Mouse (Mus musculus) myocyte (in vitro differentiated cells): ENCODE data around the gene Itpr2. TPM values are rescaled to one million over a fixed set of nuclear protein-coding genes. Genes with fewer than 3 reads are reported as not detected.

Experiments
- H3K27me3 ChIP-seq: one replicate; pipeline ENCODE4 v1.6.1; 2011; ENCODE audit not compliant: control insufficient read depth, insufficient read depth, insufficient read length
- H3K36me3 ChIP-seq: one replicate; pipeline ENCODE4 v1.6.1; 2011; ENCODE audit not compliant: control insufficient read depth, insufficient read depth
- H3K4me2 ChIP-seq: one replicate; pipeline ENCODE4 v1.6.1; 2011; ENCODE audit warnings: low read depth, control low read depth
- H3K4me3 ChIP-seq: one replicate; pipeline ENCODE4 v1.5.1; 2011; ENCODE audit warnings: mild to moderate bottlenecking, control low read depth, moderate library complexity
- H3K79me2 ChIP-seq: one replicate; pipeline ENCODE4 v1.6.1; 2011; ENCODE audit not compliant: control insufficient read depth, insufficient read depth
- H3ac ChIP-seq: one replicate; pipeline ENCODE4 v1.6.1; 2011; ENCODE audit not compliant: control insufficient read depth, insufficient read length
- CEBPB ChIP-seq: IDR thresholded peaks from 2 replicates; pipeline ENCODE4 v1.6.1; 2011; ENCODE audit warnings: mild to moderate bottlenecking, moderate library complexity; ENCODE audit not compliant: poor library complexity, insufficient read depth, severe bottlenecking
- E2F4 ChIP-seq: IDR thresholded peaks from one replicate; pipeline ENCODE4 v1.6.1; 2011; ENCODE audit warnings: mild to moderate bottlenecking, control low read depth, moderate library complexity; ENCODE audit not compliant: insufficient read depth
- MAX ChIP-seq: IDR thresholded peaks from one replicate; pipeline ENCODE4 v1.6.1; 2011; ENCODE audit warnings: low read depth, mild to moderate bottlenecking, control low read depth
- MYOD1 ChIP-seq, 3 experiments: IDR thresholded peaks; one replicate each; pipeline ENCODE4 v1.6.1; 2011; ENCODE audit warnings: control low read depth in 2 of 3, low read depth in 2 of 3, mild to moderate bottlenecking in 2 of 3, moderate library complexity in 1 of 3; ENCODE audit not compliant: insufficient read length in 2 of 3, control insufficient read depth in 1 of 3
- MYOG ChIP-seq, 3 experiments: IDR thresholded peaks; one replicate each; pipeline ENCODE4 v1.6.1; 2011; ENCODE audit warnings: control low read depth in 2 of 3, low read depth in 2 of 3, mild to moderate bottlenecking in 2 of 3; ENCODE audit not compliant: insufficient read length in 2 of 3, control insufficient read depth in 1 of 3, insufficient read depth in 1 of 3
- POLR2A ChIP-seq: IDR thresholded peaks from one replicate; pipeline ENCODE4 v1.6.1; 2011; ENCODE audit warnings: low read depth, mild to moderate bottlenecking, control low read depth, moderate library complexity; ENCODE audit not compliant: insufficient read length
- POLR2AphosphoS2 ChIP-seq: IDR thresholded peaks from one replicate; pipeline ENCODE4 v1.6.1; 2011; ENCODE audit warnings: low read depth, control low read depth; ENCODE audit not compliant: insufficient read length
- REST ChIP-seq: IDR thresholded peaks from one replicate; pipeline ENCODE4 v1.6.1; 2011; ENCODE audit warnings: mild to moderate bottlenecking, control low read depth, moderate library complexity; ENCODE audit not compliant: insufficient read depth, insufficient read length
- SRF ChIP-seq: IDR thresholded peaks from one replicate; pipeline ENCODE4 v1.6.1; 2011; ENCODE audit warnings: low read depth; ENCODE audit not compliant: control insufficient read depth, insufficient read length
- TCF12 ChIP-seq: IDR thresholded peaks from one replicate; pipeline ENCODE4 v1.6.1; 2011; ENCODE audit warnings: mild to moderate bottlenecking, control low read depth; ENCODE audit not compliant: poor library complexity, insufficient read depth, severe bottlenecking
- TCF3 ChIP-seq: IDR thresholded peaks from one replicate; pipeline ENCODE4 v1.6.1; 2011; ENCODE audit warnings: low read depth, control low read depth; ENCODE audit not compliant: insufficient read length
- USF1 ChIP-seq: IDR thresholded peaks from one replicate; pipeline ENCODE4 v1.6.1; 2011; ENCODE audit warnings: low read depth, mild to moderate bottlenecking, control low read depth, moderate library complexity
- polyA plus RNA-seq: library from polyadenylated mRNA; unstranded; fragments of >200 nt; fragmentation: generic; extraction: Trizol; gene quantifications from one replicate; pipeline ENCODE4 v1.2.1, GENCODE M21; 2012; ENCODE audit warnings: missing spikeins

The Itpr2 gene
- polyA plus RNA-seq, 1 experiment: 4.7 TPM

- TF ChIP-seq E2F4 (no peak), POLR2AphosphoS2 (no peak), TCF12 (no peak), REST (no peak), POLR2A (no peak), USF1 (no peak), SRF (no peak), MAX (no peak), MYOG (IDR thresholded peaks at IDR 0.05; ENCODE audit: control insufficient read depth in 1 of 3, insufficient read depth in 1 of 3, insufficient read length in 2 of 3, low read depth in 2 of 3) (no peak), CEBPB (no peak), TCF3 (no peak), MYOD1 (IDR thresholded peaks at IDR 0.05; ENCODE audit: control insufficient read depth in 1 of 3, insufficient read length in 2 of 3, low read depth in 2 of 3) (no peak)
Measured at GRCm38 (mm10) chr6:146339779-146340178, 162.2 kb downstream of the Itpr2 start.

GRCm38 (mm10) chr6:146337237-146337636, 164.8 kb downstream of the Itpr2 start:
- no peak overlapping the region for H3ac ChIP-seq
- H3K36me3 ChIP-seq: no peaks in the 10 kb centered on the region
- TF ChIP-seq REST (no peak), TCF3 (no peak), POLR2A (no peak), POLR2AphosphoS2 (no peak), MYOG (IDR thresholded peaks at IDR 0.05; ENCODE audit: control insufficient read depth in 1 of 3, insufficient read depth in 1 of 3, insufficient read length in 2 of 3, low read depth in 2 of 3) (no peak), MYOD1 (IDR thresholded peaks at IDR 0.05; ENCODE audit: control insufficient read depth in 1 of 3, insufficient read length in 2 of 3, low read depth in 2 of 3) (no peak), MAX (no peak), SRF (no peak)
- no peaks in the 10 kb centered on the region for H3K79me2 ChIP-seq
- H3K27me3 ChIP-seq: no peaks in the 10 kb centered on the region
- H3K4me3 ChIP-seq: no peak overlapping the region
- H3K4me2 ChIP-seq: no peak overlapping the region

More at GRCm38 (mm10) chr6:146339779-146340178, 162.2 kb downstream of the Itpr2 start:
- Histone ChIP-seq H3K79me2 (no peaks in the 10 kb centered on the region), H3K36me3 (no peaks in the 10 kb centered on the region), H3K4me3 (no peak overlapping the region), H3K27me3 (no peaks in the 10 kb centered on the region), H3ac (no peak overlapping the region), H3K4me2 (no peak overlapping the region)

GRCm38 (mm10) chr6:146335191-146335590, 166.8 kb downstream of the Itpr2 start:
- H3K4me2 ChIP-seq: no peak overlapping the region

GRCm38 (mm10) chr6:146333506-146333905, 168.5 kb downstream of the Itpr2 start:
- Histone ChIP-seq H3K36me3 (peaks cover 6% of the 10 kb centered on the region), H3K4me3 (no peak overlapping the region), H3ac (no peak overlapping the region), H3K27me3 (no peaks in the 10 kb centered on the region), H3K79me2 (no peaks in the 10 kb centered on the region), H3K4me2 (no peak overlapping the region)
- TF ChIP-seq TCF3 (no peak), REST (no peak), POLR2AphosphoS2 (no peak), USF1 (no peak)

More at GRCm38 (mm10) chr6:146335191-146335590, 166.8 kb downstream of the Itpr2 start:
- TF ChIP-seq USF1: no peak
- TF ChIP-seq MYOG (IDR thresholded peaks at IDR 0.05; ENCODE audit: control insufficient read depth in 1 of 3, insufficient read depth in 1 of 3, insufficient read length in 2 of 3, low read depth in 2 of 3): no peak
- TF ChIP-seq MAX: no peak
- no peak for TF ChIP-seq E2F4
- TF ChIP-seq TCF12: no peak
- no peak for TF ChIP-seq CEBPB
- no peak for TF ChIP-seq REST
- TF ChIP-seq POLR2A: no peak
- no peak for TF ChIP-seq POLR2AphosphoS2
- TF ChIP-seq TCF3: no peak
- no peak for TF ChIP-seq SRF
- TF ChIP-seq MYOD1 (IDR thresholded peaks at IDR 0.05; ENCODE audit: control insufficient read depth in 1 of 3, insufficient read length in 2 of 3, low read depth in 2 of 3): no peak
- Histone ChIP-seq H3ac (no peak overlapping the region), H3K79me2 (no peaks in the 10 kb centered on the region), H3K27me3 (no peaks in the 10 kb centered on the region), H3K36me3 (no peaks in the 10 kb centered on the region), H3K4me3 (no peak overlapping the region)

GRCm38 (mm10) chr6:146331017-146331669, 170.9 kb downstream of the Itpr2 start:
- Histone ChIP-seq H3K79me2 (no peaks in the 10 kb centered on the region), H3K36me3 (peaks cover 6% of the 10 kb centered on the region), H3ac (no peak overlapping the region), H3K27me3 (no peaks in the 10 kb centered on the region), H3K4me3 (no peak overlapping the region), H3K4me2 (no peak overlapping the region)
- no peak for TF ChIP-seq REST
- no peak for TF ChIP-seq TCF3
- TF ChIP-seq MAX: no peak
- no peak for TF ChIP-seq TCF12
- TF ChIP-seq MYOG (IDR thresholded peaks at IDR 0.05; ENCODE audit: control insufficient read depth in 1 of 3, insufficient read depth in 1 of 3, insufficient read length in 2 of 3, low read depth in 2 of 3): no peak
- no peak for TF ChIP-seq E2F4
- no peak for TF ChIP-seq CEBPB
- no peak for TF ChIP-seq SRF
- no peak for TF ChIP-seq USF1
- no peak for TF ChIP-seq POLR2A
- no peak for TF ChIP-seq POLR2AphosphoS2
- no peak for TF ChIP-seq MYOD1 (IDR thresholded peaks at IDR 0.05; ENCODE audit: control insufficient read depth in 1 of 3, insufficient read length in 2 of 3, low read depth in 2 of 3)
